Mouse (Mus musculus): ENCODE measurements around the gene Calr. TPM values are rescaled to one million over a fixed set of nuclear protein-coding genes. Genes with fewer than 3 reads are reported as not detected.

Gene Calr
- polyA plus RNA-seq, 1 experiment from 2014 or later = 1,180 TPM

DNA sequence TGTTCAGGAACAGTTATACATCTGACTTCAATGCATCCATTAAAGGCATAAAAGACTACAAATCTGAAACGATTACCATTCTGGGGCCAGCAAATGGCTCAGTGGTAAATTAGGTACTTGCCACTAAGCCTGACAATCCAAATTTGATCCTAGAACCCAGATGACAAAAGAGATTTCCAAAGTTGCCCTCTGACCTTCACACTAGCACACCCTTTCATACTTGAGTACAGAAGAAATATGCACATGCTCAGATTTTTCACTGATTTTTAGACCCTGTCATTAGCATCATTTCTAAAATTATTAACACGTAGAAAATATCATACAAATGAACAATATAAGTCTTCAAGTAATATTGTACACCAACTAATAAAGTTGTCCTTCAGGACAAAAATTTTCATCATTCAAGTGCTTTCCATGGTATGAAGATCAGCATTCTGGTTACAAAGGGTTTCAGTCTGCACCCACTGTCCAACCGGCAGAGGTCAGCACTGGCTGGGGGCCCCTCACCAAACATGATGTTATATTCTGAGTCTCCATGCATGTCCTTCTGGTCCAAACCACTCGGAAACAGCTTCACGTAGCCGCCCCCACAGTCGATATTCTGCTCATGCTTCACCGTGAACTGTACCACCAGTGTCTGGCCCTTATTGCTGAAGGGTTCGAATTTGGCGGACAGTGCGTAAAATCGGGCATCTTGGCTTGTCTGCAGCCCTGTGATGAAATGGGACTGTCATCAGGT lies 1.2 kb downstream of the Calr start:
- WGBS = 12% methylated on average over 12 of the region's 12 CpGs
- H3K27ac ChIP-seq (ENCODE audit: low read length) = peak overlapping the region; percentile 89

DNA sequence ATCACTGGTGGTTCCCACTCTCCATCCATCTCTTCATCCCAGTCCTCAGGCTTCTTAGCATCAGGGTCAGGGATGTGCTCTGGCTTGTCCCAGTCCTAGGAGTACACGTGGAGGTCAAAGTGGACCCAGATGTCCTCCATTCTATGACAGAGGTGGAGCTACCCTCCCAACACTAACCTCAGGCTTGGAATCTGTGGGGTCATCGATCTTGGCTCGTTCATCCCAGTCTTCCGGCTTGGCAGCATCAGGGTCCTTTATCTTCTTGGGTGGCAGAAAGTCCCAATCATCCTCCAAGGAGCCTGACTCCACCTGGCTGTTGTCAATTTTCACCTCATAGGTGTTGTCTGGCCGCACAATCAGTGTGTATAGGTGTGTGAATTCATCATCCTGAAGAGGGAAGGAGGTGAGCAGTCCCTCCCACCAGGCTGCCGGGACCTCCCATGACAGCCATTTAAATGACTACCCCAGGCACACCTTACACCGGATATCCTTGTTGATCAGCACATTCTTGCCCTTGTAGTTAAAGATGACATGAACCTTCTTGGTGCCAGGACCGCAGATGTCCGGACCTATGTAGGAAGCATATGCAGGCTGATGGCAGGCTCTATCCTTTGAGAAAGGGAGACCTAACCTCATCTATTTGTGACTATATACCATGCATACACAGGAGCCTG lies 2.2 kb downstream of the Calr start:
- peak overlapping the region; percentile 99 for H3K4me3 ChIP-seq (ENCODE audit: low read length)
- no peak for ATAC-seq (ENCODE audit: low FRiP score, low TSS enrichment)
- H3K27me3 ChIP-seq (ENCODE audit: insufficient read depth, low read length) = no peaks in the 10 kb centered on the region
- H3K4me1 ChIP-seq (ENCODE audit: insufficient read depth, low read length) = peaks cover 37% of the 10 kb centered on the region
- H3K36me3 ChIP-seq (ENCODE audit: insufficient read depth, low read length) = peaks cover 42% of the 10 kb centered on the region
- peak overlapping the region; percentile 98 for H3K9ac ChIP-seq (replicated peaks; ENCODE audit: low read length)
- H3K27ac ChIP-seq (ENCODE audit: low read length) = no peak overlapping the region
- peak overlapping the region; percentile 81 for H3K4me2 ChIP-seq (replicated peaks; ENCODE audit: low read depth, low read length)
- no peaks in the 10 kb centered on the region for H3K9me3 ChIP-seq (ENCODE audit: low read length)
- WGBS = 76% methylated on average over 9 of the region's 9 CpGs

More for the DNA sequence above, 1.2 kb downstream of the Calr start:
- Histone ChIP-seq H3K4me2 (replicated peaks; ENCODE audit: low read depth, low read length) (peak overlapping the region; percentile 81), H3K4me3 (ENCODE audit: low read length) (peak overlapping the region; percentile 99), H3K9me3 (ENCODE audit: low read length) (no peaks in the 10 kb centered on the region), H3K4me1 (ENCODE audit: insufficient read depth, low read length) (peaks cover 34% of the 10 kb centered on the region), H3K9ac (replicated peaks; ENCODE audit: low read length) (peak overlapping the region; percentile 98), H3K27me3 (ENCODE audit: insufficient read depth, low read length) (no peaks in the 10 kb centered on the region), H3K36me3 (ENCODE audit: insufficient read depth, low read length) (peaks cover 42% of the 10 kb centered on the region)
- no peak for ATAC-seq (ENCODE audit: low FRiP score, low TSS enrichment)

DNA sequence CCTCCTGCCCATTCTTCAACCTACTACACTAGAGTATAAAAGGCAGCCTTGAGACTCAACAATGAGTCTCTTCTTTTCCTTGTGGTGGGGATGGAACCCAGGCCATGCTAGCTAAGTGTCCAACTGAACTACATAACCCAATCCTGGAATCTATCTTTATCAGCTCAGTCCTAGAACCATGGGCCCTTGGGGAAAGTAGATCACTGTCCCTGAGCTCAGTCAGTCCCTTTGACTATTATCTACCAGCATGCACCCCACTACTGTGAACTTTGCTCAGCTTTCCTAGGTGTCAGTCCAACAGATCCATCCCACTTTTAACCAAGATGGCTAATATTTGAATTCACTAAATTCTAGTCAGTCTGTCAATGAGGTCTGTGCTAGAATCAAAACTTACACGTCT lies 5.2 kb downstream of the Calr start:
- Histone ChIP-seq H3K9ac (replicated peaks; ENCODE audit: low read length) (no peak overlapping the region), H3K4me2 (replicated peaks; ENCODE audit: low read depth, low read length) (no peak overlapping the region), H3K9me3 (ENCODE audit: low read length) (no peaks in the 10 kb centered on the region), H3K36me3 (ENCODE audit: insufficient read depth, low read length) (peaks cover 59% of the 10 kb centered on the region), H3K27ac (ENCODE audit: low read length) (0 out of 2 replicates have a peak overlapping the region, but pooled peaks have one; percentile 35), H3K4me3 (ENCODE audit: low read length) (no peak overlapping the region), H3K27me3 (ENCODE audit: insufficient read depth, low read length) (no peaks in the 10 kb centered on the region), H3K4me1 (ENCODE audit: insufficient read depth, low read length) (peaks cover 44% of the 10 kb centered on the region)
- ATAC-seq (ENCODE audit: low FRiP score, low TSS enrichment) = no peak
- 79% methylated on average over 1 of the region's 1 CpGs for WGBS

DNA sequence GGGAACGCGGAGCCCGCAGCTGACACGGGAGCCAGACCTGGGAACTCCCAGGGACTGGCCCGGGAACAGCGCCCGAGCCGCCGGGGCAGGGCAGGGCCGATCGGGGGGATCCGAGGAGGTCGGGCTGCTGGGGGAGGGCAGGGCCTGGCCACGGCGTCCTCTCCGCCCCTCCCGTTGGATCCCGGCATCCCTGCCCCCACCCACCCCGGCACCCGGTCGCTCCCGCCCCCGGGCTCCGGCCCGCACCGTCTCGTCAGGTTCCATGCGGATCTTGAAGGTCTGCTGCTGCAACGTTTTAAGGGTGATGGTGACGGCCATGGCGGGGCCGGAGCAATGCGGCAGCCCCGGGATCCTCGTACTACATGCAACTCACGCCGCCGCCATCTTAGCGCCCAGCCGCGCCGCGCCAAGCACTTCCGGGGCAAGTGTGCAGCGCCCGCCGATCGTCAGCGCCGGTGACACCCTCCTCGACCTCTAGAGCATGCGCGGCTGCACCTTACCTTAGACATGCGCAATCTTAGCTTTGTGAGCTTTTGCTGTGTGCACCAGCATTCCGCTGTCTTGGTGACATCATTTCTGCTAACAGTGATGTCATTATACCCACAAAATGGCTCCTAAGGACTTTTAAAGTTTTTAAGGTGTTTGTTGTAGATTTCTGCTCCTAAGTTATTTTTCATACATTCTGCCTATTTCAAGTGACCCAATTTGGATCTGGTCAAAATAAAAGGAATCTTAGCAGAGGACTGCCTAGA lies 6.3 kb downstream of the Calr start, which contains the start of gene Rad23a:
Gene Rad23a, minus strand, starts transcription at position 418 of the 752 bp plus-strand sequence.
- Histone ChIP-seq H3K4me3 (ENCODE audit: low read length) (peak within 1 kb of the TSS; percentile 82), H3K9me3 (ENCODE audit: low read length) (no peaks in the 10 kb centered on the region), H3K4me2 (replicated peaks; ENCODE audit: low read depth, low read length) (peak within 1 kb of the TSS; percentile 55), H3K36me3 (ENCODE audit: insufficient read depth, low read length) (peaks cover 67% of the 10 kb centered on the region), H3K27me3 (ENCODE audit: insufficient read depth, low read length) (no peaks in the 10 kb centered on the region), H3K4me1 (ENCODE audit: insufficient read depth, low read length) (peaks cover 44% of the 10 kb centered on the region), H3K27ac (ENCODE audit: low read length) (peak within 1 kb of the TSS; percentile 90), H3K9ac (replicated peaks; ENCODE audit: low read length) (peak within 1 kb of the TSS; percentile 91)
- WGBS = under 1% methylated on average over 53 of the region's 55 CpGs
- peak; percentile 94 for ATAC-seq (ENCODE audit: low FRiP score, low TSS enrichment)

DNA sequence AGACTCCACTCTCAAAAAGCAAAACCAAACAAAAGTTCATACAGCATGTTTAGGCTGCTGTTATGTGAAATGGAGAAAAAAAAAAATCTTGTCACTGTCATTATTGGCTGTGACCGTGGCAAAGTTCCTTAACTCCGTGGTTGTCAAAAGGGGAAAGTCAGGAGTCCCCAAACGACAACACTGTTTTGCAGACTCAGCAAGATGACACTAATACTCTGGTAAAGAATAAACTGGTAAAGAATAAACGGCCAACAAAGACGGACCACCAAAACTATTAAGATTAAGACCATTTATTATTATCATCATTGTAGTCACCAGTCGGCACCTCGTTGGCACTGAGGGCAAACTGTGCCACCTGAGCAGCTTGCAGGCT lies 6.9 kb downstream of the Calr start:
- no peak for ATAC-seq (ENCODE audit: low FRiP score, low TSS enrichment)
- Histone ChIP-seq H3K36me3 (ENCODE audit: insufficient read depth, low read length) (peaks cover 70% of the 10 kb centered on the region), H3K27ac (ENCODE audit: low read length) (peak overlapping the region; percentile 90), H3K27me3 (ENCODE audit: insufficient read depth, low read length) (no peaks in the 10 kb centered on the region), H3K9me3 (ENCODE audit: low read length) (no peaks in the 10 kb centered on the region), H3K4me3 (ENCODE audit: low read length) (peak overlapping the region; percentile 82), H3K9ac (replicated peaks; ENCODE audit: low read length) (peak overlapping the region; percentile 91), H3K4me2 (replicated peaks; ENCODE audit: low read depth, low read length) (peak overlapping the region; percentile 55), H3K4me1 (ENCODE audit: insufficient read depth, low read length) (peaks cover 41% of the 10 kb centered on the region)
- 1% methylated on average over 7 of the region's 7 CpGs for WGBS

DNA sequence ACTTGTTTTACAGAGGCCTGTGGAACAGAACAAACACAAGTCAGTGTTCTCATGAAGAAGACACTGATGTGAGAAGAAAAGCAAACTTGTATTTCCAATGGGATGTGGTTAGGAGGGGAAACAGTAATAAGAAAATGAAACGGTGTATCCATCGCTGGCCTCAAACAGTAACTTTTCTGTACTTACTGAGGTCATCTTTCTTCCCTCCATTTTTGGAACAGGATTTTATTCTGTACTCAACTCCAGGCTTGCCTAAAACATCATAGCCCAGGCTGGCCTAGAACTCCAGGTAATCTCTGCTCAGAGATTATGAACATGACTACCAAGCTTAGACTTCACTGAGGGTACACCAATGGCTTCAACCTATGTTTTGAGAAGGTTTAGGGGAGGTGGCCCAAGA lies 7.3 kb downstream of the Calr start:
- Histone ChIP-seq H3K27me3 (ENCODE audit: insufficient read depth, low read length) (no peaks in the 10 kb centered on the region), H3K4me2 (replicated peaks; ENCODE audit: low read depth, low read length) (peak overlapping the region; percentile 55), H3K4me3 (ENCODE audit: low read length) (peak overlapping the region; percentile 82), H3K9ac (replicated peaks; ENCODE audit: low read length) (peak overlapping the region; percentile 91), H3K36me3 (ENCODE audit: insufficient read depth, low read length) (peaks cover 70% of the 10 kb centered on the region), H3K9me3 (ENCODE audit: low read length) (no peaks in the 10 kb centered on the region), H3K4me1 (ENCODE audit: insufficient read depth, low read length) (peaks cover 38% of the 10 kb centered on the region), H3K27ac (ENCODE audit: low read length) (peak overlapping the region; percentile 90; the same call in 1 of the 2 replicates)
- ATAC-seq (ENCODE audit: low FRiP score, low TSS enrichment) = no peak
- 88% methylated on average over 2 of the region's 2 CpGs for WGBS

DNA sequence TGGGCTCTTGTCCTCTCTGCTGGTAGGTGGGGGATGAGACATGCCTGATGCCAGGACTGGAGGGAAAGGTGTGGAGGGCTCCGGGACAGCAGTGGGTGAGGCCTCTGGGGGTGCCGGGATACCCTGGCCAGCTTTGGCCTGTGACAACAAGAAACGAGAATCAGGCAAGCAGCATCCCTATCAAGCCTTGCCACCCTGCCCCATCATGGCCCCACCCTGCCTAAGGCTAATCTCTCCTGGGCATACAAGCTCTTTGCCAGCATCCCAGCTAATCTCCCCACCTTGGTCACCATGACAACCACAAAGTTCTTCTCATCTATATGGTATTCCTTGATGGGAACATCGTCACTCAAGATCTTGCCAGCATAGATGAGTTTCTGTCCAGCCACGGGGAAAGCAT lies 8.2 kb downstream of the Calr start:
- Histone ChIP-seq H3K9me3 (ENCODE audit: low read length) (no peaks in the 10 kb centered on the region), H3K27me3 (ENCODE audit: insufficient read depth, low read length) (no peaks in the 10 kb centered on the region), H3K4me3 (ENCODE audit: low read length) (no peak overlapping the region), H3K27ac (ENCODE audit: low read length) (no peak overlapping the region), H3K4me2 (replicated peaks; ENCODE audit: low read depth, low read length) (no peak overlapping the region), H3K36me3 (ENCODE audit: insufficient read depth, low read length) (peaks cover 69% of the 10 kb centered on the region), H3K4me1 (ENCODE audit: insufficient read depth, low read length) (peaks cover 32% of the 10 kb centered on the region), H3K9ac (replicated peaks; ENCODE audit: low read length) (no peak overlapping the region)
- 88% methylated on average over 5 of the region's 5 CpGs for WGBS
- no peak for ATAC-seq (ENCODE audit: low FRiP score, low TSS enrichment)

DNA sequence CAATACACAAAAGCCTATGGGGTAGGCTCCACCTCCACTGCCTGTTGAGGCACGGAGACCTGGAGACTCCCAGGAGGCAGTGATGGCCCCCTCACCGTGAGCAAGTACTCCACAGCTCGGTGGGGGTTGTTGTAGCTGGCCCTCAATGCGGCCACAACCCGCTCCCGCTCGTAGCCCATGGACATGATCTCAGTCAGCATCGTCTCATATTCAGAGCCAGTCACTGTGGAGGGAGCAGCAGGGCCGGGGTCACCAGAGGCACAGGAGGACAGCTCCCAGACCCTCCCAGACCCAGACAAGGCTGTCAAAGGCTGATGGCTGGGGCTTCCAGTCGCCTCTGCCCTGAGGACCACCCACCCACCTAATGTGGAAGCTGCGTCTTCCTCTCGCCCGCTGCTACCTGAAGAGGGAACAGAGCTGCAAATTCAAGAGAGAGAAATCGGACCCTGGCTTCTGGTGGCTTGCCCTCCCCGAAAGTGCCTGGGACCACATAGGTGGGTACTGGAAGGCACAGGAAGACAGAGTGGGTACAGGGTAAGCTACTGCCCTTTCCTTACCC lies 8.7 kb downstream of the Calr start:
- peaks cover 64% of the 10 kb centered on the region for H3K36me3 ChIP-seq (ENCODE audit: insufficient read depth, low read length)
- 62% methylated on average over 15 of the region's 15 CpGs for WGBS
- H3K4me2 ChIP-seq (replicated peaks; ENCODE audit: low read depth, low read length) = no peak overlapping the region
- H3K4me3 ChIP-seq (ENCODE audit: low read length) = no peak overlapping the region
- H3K27me3 ChIP-seq (ENCODE audit: insufficient read depth, low read length) = no peaks in the 10 kb centered on the region
- H3K9ac ChIP-seq (replicated peaks; ENCODE audit: low read length) = no peak overlapping the region; the same call in 1 of the 2 replicates
- no peaks in the 10 kb centered on the region for H3K9me3 ChIP-seq (ENCODE audit: low read length)
- H3K27ac ChIP-seq (ENCODE audit: low read length) = peak overlapping the region; percentile 13; the same call in 1 of the 2 replicates
- peaks cover 31% of the 10 kb centered on the region for H3K4me1 ChIP-seq (ENCODE audit: insufficient read depth, low read length)
- no peak for ATAC-seq (ENCODE audit: low FRiP score, low TSS enrichment)

DNA sequence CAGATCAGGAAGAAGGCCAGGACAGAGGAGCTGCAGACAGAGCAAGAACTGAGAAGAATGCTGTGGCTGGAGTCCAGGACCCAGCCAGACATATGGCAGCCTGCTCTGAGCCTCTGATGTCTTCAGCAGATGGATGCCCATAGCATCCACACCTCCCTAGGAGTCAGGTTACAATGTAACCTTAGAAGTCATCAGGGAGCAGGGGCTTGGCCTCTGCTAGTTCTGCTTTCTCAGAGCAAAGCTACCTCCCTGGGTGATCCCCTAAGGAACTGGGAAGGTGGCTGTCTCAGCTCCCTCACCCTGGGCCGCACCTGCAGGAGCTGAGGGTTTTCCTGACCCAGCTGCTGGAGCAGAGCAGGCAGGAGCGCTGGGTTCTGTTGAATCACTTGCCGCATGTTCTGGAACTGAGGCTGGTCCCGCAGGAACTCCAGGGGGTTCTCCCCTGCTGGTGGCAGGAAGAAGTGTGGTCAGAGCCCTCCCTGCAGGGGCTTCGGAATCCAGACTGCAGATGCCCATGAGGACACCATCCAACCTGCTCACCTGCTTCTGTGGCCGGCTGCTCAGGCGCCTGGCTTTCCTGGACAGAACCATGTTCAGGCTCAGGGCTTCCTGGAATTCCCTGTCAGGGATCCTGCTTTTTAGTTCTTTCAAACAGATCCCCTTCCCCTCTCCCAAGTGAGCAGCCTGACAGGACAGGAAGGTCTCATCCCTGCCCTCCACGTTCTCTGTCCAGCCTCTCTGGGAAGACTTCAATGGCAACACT lies 9.4 kb downstream of the Calr start:
- H3K4me3 ChIP-seq (ENCODE audit: low read length) = no peak overlapping the region
- H3K27me3 ChIP-seq (ENCODE audit: insufficient read depth, low read length) = no peaks in the 10 kb centered on the region
- peaks cover 57% of the 10 kb centered on the region for H3K36me3 ChIP-seq (ENCODE audit: insufficient read depth, low read length)
- no peak overlapping the region for H3K4me2 ChIP-seq (replicated peaks; ENCODE audit: low read depth, low read length)
- H3K27ac ChIP-seq (ENCODE audit: low read length) = peak overlapping the region; percentile 13; the same call in 1 of the 2 replicates
- H3K9me3 ChIP-seq (ENCODE audit: low read length) = no peaks in the 10 kb centered on the region
- peaks cover 35% of the 10 kb centered on the region for H3K4me1 ChIP-seq (ENCODE audit: insufficient read depth, low read length)
- ATAC-seq (ENCODE audit: low FRiP score, low TSS enrichment) = peak; percentile 40; the same call in 1 of the 2 replicates
- WGBS = 32% methylated on average over 8 of the region's 8 CpGs
- no peak overlapping the region; the same call in 1 of the 2 replicates for H3K9ac ChIP-seq (replicated peaks; ENCODE audit: low read length)
